Mouse (Mus musculus) small intestine, adult 2 months (tissue): ENCODE measurements around the gene Ints11. TPM values are rescaled to one million over a fixed set of nuclear protein-coding genes. Genes with fewer than 3 reads are reported as not detected.

Experiments used
- H3K27ac ChIP-seq: fragments of 200-500 bp; 2 replicates; pipeline ENCODE4 v1.5.1; 2012; ENCODE audit warnings: low read depth, low read length, control low read depth, inconsistent platforms; ENCODE audit not compliant: insufficient read depth
- H3K27me3 ChIP-seq: fragments of 200-500 bp; 2 replicates; pipeline ENCODE4 v1.6.1; 2012; ENCODE audit warnings: mild to moderate bottlenecking, moderate library complexity, low read length, inconsistent platforms; ENCODE audit not compliant: control insufficient read depth, insufficient read depth
- H3K36me3 ChIP-seq: fragments of 200-500 bp; 2 replicates; pipeline ENCODE4 v1.6.1; 2012; ENCODE audit warnings: mild to moderate bottlenecking, low read length, control low read depth, inconsistent platforms; ENCODE audit not compliant: control insufficient read depth, insufficient read depth
- H3K4me1 ChIP-seq: fragments of 200-500 bp; 2 replicates; pipeline ENCODE4 v1.6.1; 2012; ENCODE audit warnings: low read length, inconsistent platforms, mixed read lengths; ENCODE audit not compliant: control insufficient read depth, insufficient read depth, insufficient read length
- H3K4me3 ChIP-seq: fragments of 200-500 bp; 2 replicates; pipeline ENCODE4 v1.5.1; 2012; ENCODE audit warnings: low read depth, mild to moderate bottlenecking, control low read depth, inconsistent platforms, low read length, moderate library complexity
- CTCF ChIP-seq: fragments of 200-500 bp; IDR thresholded peaks from 2 replicates; pipeline ENCODE4 v1.5.1; 2012; ENCODE audit warnings: low read depth, mild to moderate bottlenecking, control low read depth, inconsistent platforms, low read length, moderate library complexity, mixed read lengths; ENCODE audit not compliant: insufficient replicate concordance, insufficient read length; ENCODE audit errors: extremely low read depth
- POLR2A ChIP-seq: fragments of 200-500 bp; IDR thresholded peaks from 2 replicates; pipeline ENCODE4 v1.6.1; 2012; ENCODE audit warnings: low read depth, mild to moderate bottlenecking, control low read depth, inconsistent platforms, low read length, moderate library complexity
- WGBS: fragments of 180-500 bp; shearing (Covaris S2); methylation state at CpG from one replicate; pipeline ENCODE4 v1.1.7; 2018; 5-methylcytosine and 5-hydroxymethylcytosine counted together
- polyA plus RNA-seq: library from polyadenylated mRNA; depleted of rRNA; stranded (reverse); fragments of >200 nt; gene quantifications from 2 replicates; pipeline ENCODE4 v1.2.3, GENCODE M21; 2012

Ints11 gene
- polyA plus RNA-seq, 1 experiment, result 26.0 TPM

DNA sequence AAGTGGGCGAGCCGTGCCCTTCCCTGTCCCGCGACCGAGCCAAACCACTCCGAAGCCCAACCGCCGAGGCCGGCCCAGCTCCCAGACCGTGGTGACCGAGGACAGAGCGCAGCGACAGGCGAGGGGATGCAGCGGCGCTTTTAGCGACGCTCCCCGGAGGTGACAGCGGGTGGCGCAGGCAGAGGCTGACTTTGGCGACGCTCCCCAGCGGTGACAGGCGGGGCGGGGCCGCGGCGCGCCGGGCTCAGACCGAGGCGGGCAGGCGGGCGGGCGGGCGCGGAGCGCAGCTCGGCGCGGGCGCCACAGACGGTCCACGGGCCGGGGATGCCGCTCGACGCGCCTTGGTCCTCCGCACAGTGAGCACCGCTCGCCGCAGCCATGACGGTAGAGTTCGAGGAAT, 22.7 kb downstream of the Ints11 start:
- WGBS, result 2% methylated on average over 56 of the region's 56 CpGs
- Histone ChIP-seq H3K4me1 (peaks cover 21% of the 10 kb centered on the region), H3K27ac (peak overlapping the region; percentile 100), H3K36me3 (peaks cover 15% of the 10 kb centered on the region), H3K27me3 (no peaks in the 10 kb centered on the region), H3K4me3 (peak overlapping the region; percentile 90)
- peak; percentile 35; the same call in 1 of the 2 replicates for TF ChIP-seq CTCF
- TF ChIP-seq POLR2A, result no peak; the same call in 1 of the 2 replicates

GRCm38 (mm10) chr4:155892438-155893211, 23.3 kb downstream of the Ints11 start:
- TF ChIP-seq CTCF (no peak), POLR2A (no peak)
- H3K27ac ChIP-seq, result peak overlapping the region; percentile 29; the same call in 1 of the 2 replicates
- H3K4me3 ChIP-seq, result peak overlapping the region; percentile 90
- WGBS, result 5% methylated on average over 37 of the region's 37 CpGs
- no peaks in the 10 kb centered on the region for H3K27me3 ChIP-seq
- H3K36me3 ChIP-seq, result peaks cover 11% of the 10 kb centered on the region
- peaks cover 21% of the 10 kb centered on the region for H3K4me1 ChIP-seq

DNA sequence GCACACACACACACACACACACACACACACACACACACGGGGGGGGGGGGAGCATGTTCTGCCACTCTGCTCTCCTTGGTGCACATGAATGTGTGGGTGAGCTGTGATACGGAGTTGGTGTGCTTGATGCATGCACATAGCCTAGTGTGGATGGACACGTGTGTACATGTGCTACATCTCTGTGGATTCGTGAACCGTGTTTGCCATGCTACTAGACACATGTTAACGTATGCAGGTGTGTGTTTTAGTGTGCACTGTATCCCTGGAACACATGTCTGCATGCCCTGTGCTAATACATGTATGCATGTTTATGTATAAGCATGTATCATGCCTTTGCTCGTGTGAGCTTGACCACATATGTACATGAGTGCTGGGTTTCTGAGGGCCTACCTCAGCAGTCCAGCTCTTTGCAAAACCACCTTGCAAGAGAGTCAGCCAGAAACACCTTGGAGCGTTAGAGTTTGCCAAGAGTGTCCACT, 23.9 kb downstream of the Ints11 start:
- 77% methylated on average over 8 of the region's 8 CpGs for WGBS
- no peak for TF ChIP-seq CTCF
- no peak for TF ChIP-seq POLR2A
- Histone ChIP-seq H3K27me3 (no peaks in the 10 kb centered on the region), H3K36me3 (peaks cover 6% of the 10 kb centered on the region), H3K27ac (no peak overlapping the region), H3K4me1 (peaks cover 21% of the 10 kb centered on the region), H3K4me3 (peak overlapping the region; percentile 27; the same call in 1 of the 2 replicates)

GRCm38 (mm10) chr4:155894311-155894881, 25.1 kb downstream of the Ints11 start:
- H3K4me3 ChIP-seq, result peak overlapping the region; percentile 22; the same call in 1 of the 2 replicates
- TF ChIP-seq CTCF, result no peak
- TF ChIP-seq POLR2A, result no peak
- H3K27me3 ChIP-seq, result no peaks in the 10 kb centered on the region
- 25% methylated on average over 8 of the region's 8 CpGs for WGBS
- H3K4me1 ChIP-seq, result peaks cover 21% of the 10 kb centered on the region
- peak overlapping the region; percentile 64 for H3K27ac ChIP-seq
- H3K36me3 ChIP-seq, result peaks cover 5% of the 10 kb centered on the region

GRCm38 (mm10) chr4:155895216-155895615, 25.9 kb downstream of the Ints11 start:
- peaks cover 21% of the 10 kb centered on the region for H3K4me1 ChIP-seq
- H3K27me3 ChIP-seq, result no peaks in the 10 kb centered on the region
- H3K4me3 ChIP-seq, result peak overlapping the region; percentile 15
- TF ChIP-seq CTCF (no peak), POLR2A (no peak)
- peak overlapping the region; percentile 64 for H3K27ac ChIP-seq
- peaks cover 8% of the 10 kb centered on the region for H3K36me3 ChIP-seq
- 62% methylated on average over 6 of the region's 6 CpGs for WGBS

- peaks cover 8% of the 10 kb centered on the region for H3K36me3 ChIP-seq
- no peak overlapping the region for H3K27ac ChIP-seq
- TF ChIP-seq CTCF, result no peak
- no peak for TF ChIP-seq POLR2A
- H3K4me1 ChIP-seq, result peaks cover 16% of the 10 kb centered on the region
- 91% methylated on average over 4 of the region's 4 CpGs for WGBS
- no peak overlapping the region for H3K4me3 ChIP-seq
- H3K27me3 ChIP-seq, result no peaks in the 10 kb centered on the region
Measured at GRCm38 (mm10) chr4:155895826-155896225, 26.5 kb downstream of the Ints11 start.

GRCm38 (mm10) chr4:155896461-155896860, 27.1 kb downstream of the Ints11 start:
- Histone ChIP-seq H3K36me3 (peaks cover 9% of the 10 kb centered on the region), H3K27me3 (no peaks in the 10 kb centered on the region), H3K4me3 (no peak overlapping the region), H3K4me1 (peaks cover 16% of the 10 kb centered on the region), H3K27ac (no peak overlapping the region)
- TF ChIP-seq POLR2A (no peak), CTCF (no peak)
- 98% methylated on average over 12 of the region's 12 CpGs for WGBS
